Mouse (Mus musculus) G1E (cell line): ENCODE results near the gene Npnt. TPM values are rescaled to one million over a fixed set of nuclear protein-coding genes. Genes with fewer than 3 reads are reported as not detected.

Source experiments
- ATAC-seq: 2 replicates; pipeline ENCODE4 v1.8.0; 2016; ENCODE audit warnings: mild to moderate bottlenecking; ENCODE audit not compliant: insufficient number of reproducible peaks, poor library complexity, low FRiP score, severe bottlenecking; ENCODE audit errors: extremely low read depth
- DNase-seq: peaks from one replicate; pipeline ENCODE4 v3.0.0; 2012; ENCODE audit warnings: low spot score
- H3K27me3 ChIP-seq: 2 replicates; pipeline ENCODE4 v1.6.1; 2012; ENCODE audit warnings: mild to moderate bottlenecking, low read length, inconsistent platforms; ENCODE audit not compliant: insufficient read depth
- H3K36me3 ChIP-seq: replicated peaks from 2 replicates; pipeline ENCODE3; 2012; ENCODE audit warnings: mild to moderate bottlenecking, inconsistent platforms
- H3K4me1 ChIP-seq: 2 replicates; pipeline ENCODE4 v1.6.1; 2012; ENCODE audit warnings: low read depth, low read length, inconsistent platforms, mixed read lengths; ENCODE audit not compliant: insufficient read depth
- H3K4me3 ChIP-seq: 2 replicates; pipeline ENCODE4 v1.5.1; 2012; ENCODE audit warnings: low read depth, mild to moderate bottlenecking, inconsistent platforms, low read length, moderate library complexity, mixed read lengths
- H3K9me3 ChIP-seq: replicated peaks from 2 replicates; pipeline ENCODE4 v1.6.1; 2012; ENCODE audit warnings: inconsistent platforms
- CTCF ChIP-seq: IDR thresholded peaks from 2 replicates; pipeline ENCODE4 v1.5.1; 2012; ENCODE audit warnings: low read depth, low read length, inconsistent platforms, mixed read lengths
- GATA1 ChIP-seq: IDR thresholded peaks from 2 replicates; pipeline ENCODE4 v1.6.1; 2012; ENCODE audit warnings: borderline replicate concordance, low read length, inconsistent platforms, mixed read lengths
- GATA2 ChIP-seq: IDR thresholded peaks from 2 replicates; pipeline ENCODE4 v1.6.1; 2012; ENCODE audit warnings: low read depth, low read length, inconsistent platforms, borderline replicate concordance
- POLR2AphosphoS5 ChIP-seq: IDR thresholded peaks from 2 replicates; pipeline ENCODE4 v1.6.1; 2012; ENCODE audit warnings: low read depth, low read length, inconsistent platforms; ENCODE audit not compliant: insufficient replicate concordance
- TAL1 ChIP-seq: conservative IDR thresholded peaks from 2 replicates; pipeline ENCODE4 v1.6.1; 2012; ENCODE audit warnings: low read depth, low read length, inconsistent platforms, mixed read lengths
- polyA plus RNA-seq: library from polyadenylated mRNA; stranded (reverse); fragments of >175 nt; gene quantifications from 2 replicates; pipeline ENCODE4 v1.2.3, GENCODE M21; 2012
- total RNA-seq, 2 experiments: library from RNA; stranded (forward) in 1 of 2; stranded (reverse) in 1 of 2; fragments of 200-1000 nt in 1 of 2; fragments of >200 nt in 1 of 2; fragmentation: Nextera tagmentation in 1 of 2; gene quantifications; 2 replicates each; pipeline ENCODE4 v1.2.3; 2014 to 2017

The Npnt gene
- total and polyA plus RNA-seq, 3 experiments, result 0.05 TPM; not detected in 2

- Histone ChIP-seq H3K4me3 (no peak overlapping the region), H3K9me3 (no peaks in the 10 kb centered on the region), H3K27me3 (peaks cover 5% of the 10 kb centered on the region), H3K36me3 (no peaks in the 10 kb centered on the region), H3K4me1 (no peaks in the 10 kb centered on the region; the same call in 1 of the 2 replicates)
- no peak for DNase-seq
- TF ChIP-seq TAL1 (no peak), CTCF (no peak), POLR2AphosphoS5 (no peak), GATA1 (no peak), GATA2 (no peak)
- no peak for ATAC-seq
Observed at GRCm38 (mm10) chr3:132940181-132940990, 9.7 kb downstream of the Npnt start.

GRCm38 (mm10) chr3:132939006-132939405 is 11.1 kb downstream of the Npnt start:
- no peak for TF ChIP-seq GATA1
- no peak for TF ChIP-seq GATA2
- no peak for TF ChIP-seq CTCF
- no peak for TF ChIP-seq TAL1
- no peak for TF ChIP-seq POLR2AphosphoS5
- no peaks in the 10 kb centered on the region; the same call in 1 of the 2 replicates for H3K4me1 ChIP-seq

GRCm38 (mm10) chr3:132934649-132935048 is 15.4 kb downstream of the Npnt start:
- Histone ChIP-seq H3K36me3 (no peaks in the 10 kb centered on the region), H3K9me3 (no peaks in the 10 kb centered on the region), H3K27me3 (peaks cover 13% of the 10 kb centered on the region), H3K4me1 (no peaks in the 10 kb centered on the region), H3K4me3 (no peak overlapping the region)
- TF ChIP-seq POLR2AphosphoS5 (no peak), GATA2 (no peak)
- no peak for ATAC-seq
- no peak for DNase-seq

More at GRCm38 (mm10) chr3:132939006-132939405, 11.1 kb downstream of the Npnt start:
- no peak overlapping the region for H3K4me3 ChIP-seq
- no peaks in the 10 kb centered on the region for H3K9me3 ChIP-seq
- ATAC-seq (no peak), DNase-seq (no peak)
- no peaks in the 10 kb centered on the region for H3K36me3 ChIP-seq
- H3K27me3 ChIP-seq, result peaks cover 8% of the 10 kb centered on the region

- no peaks in the 10 kb centered on the region for H3K4me1 ChIP-seq
- H3K9me3 ChIP-seq, result no peaks in the 10 kb centered on the region
- ATAC-seq (no peak), DNase-seq (no peak)
- no peaks in the 10 kb centered on the region for H3K36me3 ChIP-seq
- H3K4me3 ChIP-seq, result no peak overlapping the region
- no peak for TF ChIP-seq TAL1
- TF ChIP-seq GATA1, result no peak
- TF ChIP-seq POLR2AphosphoS5, result no peak
- peaks cover 22% of the 10 kb centered on the region for H3K27me3 ChIP-seq
Observed at GRCm38 (mm10) chr3:132931526-132931925, 18.6 kb downstream of the Npnt start.

GRCm38 (mm10) chr3:132929866-132930265 is 20.2 kb downstream of the Npnt start:
- DNase-seq, result no peak
- TF ChIP-seq POLR2AphosphoS5 (no peak), TAL1 (no peak), GATA2 (no peak), CTCF (no peak), GATA1 (no peak)
- no peak for ATAC-seq
- Histone ChIP-seq H3K36me3 (no peaks in the 10 kb centered on the region), H3K4me3 (no peak overlapping the region), H3K27me3 (peaks cover 24% of the 10 kb centered on the region), H3K4me1 (no peaks in the 10 kb centered on the region), H3K9me3 (no peaks in the 10 kb centered on the region)

- Histone ChIP-seq H3K4me3 (no peak overlapping the region), H3K4me1 (no peaks in the 10 kb centered on the region), H3K36me3 (no peaks in the 10 kb centered on the region), H3K9me3 (no peaks in the 10 kb centered on the region), H3K27me3 (peaks cover 20% of the 10 kb centered on the region)
- TF ChIP-seq CTCF, result no peak
- no peak for TF ChIP-seq GATA1
- no peak for TF ChIP-seq TAL1
- no peak for TF ChIP-seq GATA2
- no peak for DNase-seq
- no peak for ATAC-seq
Observed at GRCm38 (mm10) chr3:132928186-132928585, 21.9 kb downstream of the Npnt start.
